Mouse (Mus musculus) testis, adult 2 months (tissue): ENCODE data around the gene Slco3a1. TPM values are rescaled to one million over a fixed set of nuclear protein-coding genes. Genes with fewer than 3 reads are reported as not detected.

Experiments
- H3K27ac ChIP-seq: fragments of 200-500 bp; 2 replicates; pipeline ENCODE4 v1.5.1; 2012; ENCODE audit warnings: low read depth, low read length; ENCODE audit not compliant: control insufficient read depth, insufficient read depth
- H3K27me3 ChIP-seq: fragments of 200-500 bp; 2 replicates; pipeline ENCODE4 v1.6.1; 2012; ENCODE audit warnings: mild to moderate bottlenecking, low read length, moderate library complexity; ENCODE audit not compliant: control insufficient read depth, insufficient read depth
- H3K36me3 ChIP-seq: fragments of 200-500 bp; 2 replicates; pipeline ENCODE4 v1.6.1; 2012; ENCODE audit warnings: mild to moderate bottlenecking, low read length; ENCODE audit not compliant: control insufficient read depth, insufficient read depth
- H3K4me1 ChIP-seq: fragments of 200-500 bp; 2 replicates; pipeline ENCODE4 v1.6.1; 2012; ENCODE audit warnings: low read length; ENCODE audit not compliant: control insufficient read depth, insufficient read depth
- H3K4me3 ChIP-seq: fragments of 200-500 bp; 2 replicates; pipeline ENCODE4 v1.5.1; 2012; ENCODE audit warnings: low read depth, mild to moderate bottlenecking, low read length, moderate library complexity, mixed read lengths; ENCODE audit not compliant: control insufficient read depth
- CTCF ChIP-seq: fragments of 200-500 bp; IDR thresholded peaks from 2 replicates; pipeline ENCODE4 v1.5.1; 2012; ENCODE audit warnings: low read depth, mild to moderate bottlenecking, inconsistent platforms, low read length, moderate library complexity; ENCODE audit not compliant: control insufficient read depth, insufficient read depth, insufficient replicate concordance
- POLR2A ChIP-seq: fragments of 200-500 bp; IDR thresholded peaks from 2 replicates; pipeline ENCODE4 v1.6.1; 2012; ENCODE audit warnings: low read depth, mild to moderate bottlenecking, inconsistent platforms, low read length, moderate library complexity; ENCODE audit not compliant: control insufficient read depth
- polyA plus RNA-seq: library from polyadenylated mRNA; depleted of rRNA; stranded (reverse); fragments of >200 nt; gene quantifications from 2 replicates; pipeline ENCODE4 v1.2.3, GENCODE M21; 2012

Gene Slco3a1
- polyA plus RNA-seq, 1 experiment = 67.7 TPM

DNA sequence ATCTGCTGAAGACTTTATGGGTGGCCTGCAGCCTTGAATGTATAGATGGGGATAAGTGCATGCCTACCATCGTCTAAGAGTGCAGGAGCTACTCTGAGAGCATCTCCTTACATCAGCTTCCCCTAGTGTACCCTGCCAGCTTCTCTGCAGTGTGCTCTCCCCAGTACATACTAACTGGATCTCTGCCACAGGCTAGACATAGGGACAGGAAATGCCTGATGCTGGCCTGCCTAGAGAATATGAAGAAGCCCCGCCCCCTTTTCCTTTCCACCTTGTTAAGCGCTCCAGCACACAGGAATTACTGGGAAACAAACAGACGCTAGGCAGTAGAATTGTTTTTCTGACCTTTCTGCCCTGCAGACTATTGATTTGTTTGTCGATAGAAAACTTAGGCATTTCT lies 230.9 kb downstream of the Slco3a1 start:
- no peak overlapping the region for H3K27ac ChIP-seq
- H3K4me3 ChIP-seq = no peak overlapping the region
- no peaks in the 10 kb centered on the region for H3K27me3 ChIP-seq
- TF ChIP-seq POLR2A = no peak
- no peak for TF ChIP-seq CTCF
- no peaks in the 10 kb centered on the region for H3K36me3 ChIP-seq
- no peaks in the 10 kb centered on the region for H3K4me1 ChIP-seq

- no peaks in the 10 kb centered on the region for H3K4me1 ChIP-seq
- no peaks in the 10 kb centered on the region for H3K27me3 ChIP-seq
- no peaks in the 10 kb centered on the region for H3K36me3 ChIP-seq
- TF ChIP-seq POLR2A = no peak
- TF ChIP-seq CTCF = no peak
- H3K4me3 ChIP-seq = no peak overlapping the region
- H3K27ac ChIP-seq = no peak overlapping the region
Measured at GRCm38 (mm10) chr7:74323194-74323593, 231.4 kb downstream of the Slco3a1 start.

- Histone ChIP-seq H3K27me3 (no peaks in the 10 kb centered on the region), H3K27ac (no peak overlapping the region), H3K4me3 (no peak overlapping the region), H3K4me1 (no peaks in the 10 kb centered on the region), H3K36me3 (no peaks in the 10 kb centered on the region)
- no peak for TF ChIP-seq CTCF
- TF ChIP-seq POLR2A = no peak
Measured at GRCm38 (mm10) chr7:74320635-74321034, 233.9 kb downstream of the Slco3a1 start.

GRCm38 (mm10) chr7:74315836-74316435 lies 238.6 kb downstream of the Slco3a1 start:
- H3K27me3 ChIP-seq = no peaks in the 10 kb centered on the region
- H3K27ac ChIP-seq = no peak overlapping the region
- H3K4me1 ChIP-seq = no peaks in the 10 kb centered on the region
- TF ChIP-seq POLR2A (no peak), CTCF (no peak)
- no peaks in the 10 kb centered on the region for H3K36me3 ChIP-seq
- H3K4me3 ChIP-seq = no peak overlapping the region

GRCm38 (mm10) chr7:74314276-74314675 lies 240.3 kb downstream of the Slco3a1 start:
- H3K36me3 ChIP-seq = no peaks in the 10 kb centered on the region
- no peak overlapping the region for H3K4me3 ChIP-seq
- no peak overlapping the region for H3K27ac ChIP-seq
- TF ChIP-seq POLR2A = no peak
- TF ChIP-seq CTCF = no peak
- H3K27me3 ChIP-seq = no peaks in the 10 kb centered on the region
- H3K4me1 ChIP-seq = no peaks in the 10 kb centered on the region

DNA sequence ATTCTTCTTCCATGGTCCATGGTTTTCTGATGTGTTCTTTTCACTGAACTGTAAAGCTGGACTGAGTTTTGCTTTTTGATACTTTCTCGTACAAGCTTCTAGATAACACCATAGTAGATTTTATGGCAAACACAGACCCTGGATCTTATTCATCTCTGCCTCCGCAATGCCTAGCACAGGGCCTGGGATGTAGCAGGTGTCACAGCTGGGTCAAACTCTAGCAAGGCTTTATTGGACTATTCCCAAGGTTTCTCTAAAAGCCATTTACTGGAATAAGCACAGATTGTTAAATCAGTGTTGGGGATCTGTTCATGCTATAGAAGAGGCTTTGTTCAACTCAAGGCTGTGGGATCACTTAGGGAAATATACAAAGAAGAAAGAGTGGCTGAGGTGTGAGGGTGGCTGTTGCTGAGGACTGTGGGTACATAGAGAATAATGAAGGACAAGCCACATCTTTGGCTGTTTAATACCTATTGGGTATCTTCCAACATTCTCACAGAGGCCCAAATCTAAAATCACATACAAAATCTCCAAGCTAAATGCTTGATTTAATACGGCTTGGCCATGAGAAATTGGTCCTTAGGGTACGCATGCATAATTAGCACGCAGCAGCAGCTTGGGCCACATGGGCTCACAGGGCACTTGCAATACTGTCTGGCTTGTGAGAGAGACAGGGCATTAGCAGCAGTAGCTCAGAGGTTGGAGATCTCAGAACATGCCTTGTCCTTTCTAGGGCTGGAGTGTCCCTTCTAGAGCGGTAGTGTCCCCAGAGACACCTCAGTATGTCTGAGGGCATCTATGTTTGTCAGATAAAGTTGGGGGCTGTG lies 241.1 kb downstream of the Slco3a1 start:
- TF ChIP-seq POLR2A (no peak), CTCF (no peak)
- H3K27ac ChIP-seq = no peak overlapping the region
- no peak overlapping the region for H3K4me3 ChIP-seq
- no peaks in the 10 kb centered on the region for H3K36me3 ChIP-seq
- no peaks in the 10 kb centered on the region for H3K27me3 ChIP-seq
- H3K4me1 ChIP-seq = no peaks in the 10 kb centered on the region

GRCm38 (mm10) chr7:74311536-74311935 lies 243.0 kb downstream of the Slco3a1 start:
- H3K27me3 ChIP-seq = no peaks in the 10 kb centered on the region
- H3K4me1 ChIP-seq = no peaks in the 10 kb centered on the region
- no peak for TF ChIP-seq CTCF
- no peak for TF ChIP-seq POLR2A
- H3K4me3 ChIP-seq = no peak overlapping the region
- no peaks in the 10 kb centered on the region for H3K36me3 ChIP-seq
- no peak overlapping the region for H3K27ac ChIP-seq
